Mouse (Mus musculus): Measurements from ENCODE around the gene Myocd. TPM values are rescaled to one million over a fixed set of nuclear protein-coding genes. Genes with fewer than 3 reads are reported as not detected.

Gene Myocd
- polyA plus RNA-seq, 1 experiment, result 6.1 TPM

DNA sequence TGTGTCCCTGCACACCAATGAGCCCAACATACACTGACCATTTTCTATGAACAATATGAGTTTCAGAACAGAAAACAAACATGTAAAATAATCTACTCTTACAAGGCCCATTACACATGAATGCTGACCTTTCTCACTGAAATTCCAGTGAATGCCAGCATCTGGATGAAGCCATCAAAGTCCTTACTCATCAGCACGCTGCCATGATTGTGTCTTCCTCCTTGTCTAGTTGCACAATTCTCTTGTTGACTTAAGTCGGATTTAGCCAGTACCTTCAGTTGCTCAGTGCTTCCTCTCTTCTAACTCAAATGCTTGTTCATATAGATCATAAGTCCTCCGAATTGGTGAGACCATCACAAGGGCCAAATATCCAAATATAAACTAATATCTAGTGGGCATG lies 130.8 kb downstream of the Myocd start:
- DNase-seq (ENCODE audit: low read depth), result no peak

DNA sequence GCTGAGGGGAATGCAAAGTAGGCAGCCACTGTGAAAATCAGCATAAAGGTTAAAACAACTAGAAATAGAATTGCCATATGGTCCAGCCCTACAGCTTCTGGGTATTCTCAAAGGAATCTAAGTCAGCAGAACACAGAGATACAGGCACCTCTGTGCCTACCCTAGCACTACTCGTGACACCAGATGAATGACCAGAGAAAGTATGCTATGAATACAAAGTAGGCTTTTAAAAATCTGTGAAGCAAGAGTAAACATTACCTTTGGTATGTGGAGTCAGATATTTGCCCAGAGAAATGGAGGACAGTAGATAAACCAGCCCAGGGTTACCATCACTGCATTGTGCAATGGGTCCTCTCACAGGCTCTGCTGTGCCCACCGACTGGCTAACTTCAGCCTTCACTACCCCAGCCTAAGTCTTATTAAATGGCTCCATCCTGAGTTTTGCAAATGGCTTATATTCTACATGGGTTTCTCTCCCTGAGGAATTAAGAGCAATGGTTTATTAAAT lies 132.6 kb downstream of the Myocd start:
- no peak for DNase-seq (ENCODE audit: low read depth)

DNA sequence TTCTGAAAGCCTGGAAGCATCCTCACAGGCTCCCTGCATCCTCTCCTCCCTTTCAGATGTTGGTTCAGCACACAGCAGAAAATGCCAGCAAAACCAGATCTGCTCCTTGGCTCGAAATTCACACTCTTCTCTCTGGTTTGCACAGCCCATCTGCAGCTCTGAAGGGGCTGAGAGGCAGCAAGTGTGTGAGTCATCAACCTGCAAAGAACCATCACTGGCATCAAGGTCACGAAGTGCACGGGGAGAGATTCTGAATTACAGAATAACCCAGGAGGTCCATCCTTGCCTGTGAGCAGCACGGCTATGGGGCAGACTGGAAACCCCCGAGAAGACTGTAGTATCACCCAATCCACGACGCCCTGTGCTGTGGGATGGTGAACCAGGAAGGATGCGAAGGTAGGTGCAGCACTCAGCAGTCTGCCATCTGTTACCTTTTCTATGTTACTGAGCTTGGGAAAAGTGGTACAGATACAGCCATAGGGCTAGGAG lies 134.5 kb downstream of the Myocd start:
- no peak for DNase-seq (ENCODE audit: low read depth)

- no peak for DNase-seq (ENCODE audit: low read depth)
Measured at GRCm38 (mm10) chr11:65133661-65134060, 136.1 kb downstream of the Myocd start.

DNA sequence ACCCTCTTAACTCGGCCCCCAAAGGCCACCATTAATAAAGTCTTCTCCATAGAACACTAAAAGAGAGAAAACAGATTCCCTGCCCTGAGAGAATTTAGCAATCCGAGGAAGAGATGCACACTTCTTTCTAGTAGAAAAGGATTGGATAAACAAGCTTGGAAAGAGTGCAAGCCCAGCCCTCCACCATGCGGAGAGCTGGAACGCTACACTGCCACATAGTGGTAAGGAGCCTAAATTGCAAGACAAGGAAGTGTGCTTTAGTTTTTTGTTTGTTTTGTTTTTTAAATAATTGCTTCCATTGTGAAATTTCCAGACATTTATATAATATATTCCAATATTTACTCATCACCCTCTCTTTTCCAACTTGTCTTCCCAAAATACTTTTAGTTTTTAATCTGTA lies 140.7 kb downstream of the Myocd start:
- DNase-seq (ENCODE audit: low read depth), result no peak

GRCm38 (mm10) chr11:65128666-65129065 lies 141.1 kb downstream of the Myocd start:
- no peak for DNase-seq (ENCODE audit: low read depth)

DNA sequence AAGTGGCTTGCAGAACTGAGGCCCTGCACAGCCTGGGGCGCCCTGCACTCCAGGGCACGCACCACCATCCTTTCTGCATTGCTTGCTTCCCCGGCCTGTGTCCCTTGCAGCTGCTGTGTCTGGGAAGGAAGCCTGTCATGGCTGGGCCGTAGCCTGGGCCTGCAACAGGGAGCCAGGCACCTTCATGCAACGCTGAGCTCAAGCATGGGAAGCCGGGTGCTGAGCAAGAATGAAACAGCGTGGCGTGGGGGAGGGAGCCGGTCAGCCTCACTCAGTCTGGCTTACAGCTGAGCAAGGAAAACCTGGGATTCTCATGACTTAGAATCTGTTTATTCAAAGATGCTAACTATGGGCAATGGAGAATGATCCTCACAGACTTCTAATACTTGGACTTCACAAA lies 143.2 kb downstream of the Myocd start:
- DNase-seq (ENCODE audit: low read depth), result no peak

Other genes starting within 250 kb of the Myocd start
- gene 1700086D15Rik, start 110.1 kb downstream of the Myocd start, polyA plus RNA-seq (2012; rRNA removed), result 0.11 TPM in 1 of 2 replicates, not detected in the other
- 5.6 and 8.5 TPM in 2 replicates for gene Arhgap44, start 107.0 kb downstream of the Myocd start, polyA plus RNA-seq (2012; rRNA removed)

Data from gonadal fat pad, adult 2 months (tissue).